Mouse (Mus musculus) hindbrain, embryonic 11.5 days (tissue): Measurements from ENCODE around the gene Polr1e. TPM values are rescaled to one million over a fixed set of nuclear protein-coding genes. Genes with fewer than 3 reads are reported as not detected.

Experiments
- ATAC-seq: fragments of 200-750 bp; cut with Nextera tagmentation; 2 replicates; pipeline ENCODE4 v1.8.0; 2017; ENCODE audit warnings: mild to moderate bottlenecking, moderate TSS enrichment, moderate library complexity; ENCODE audit not compliant: low FRiP score
- DNase-seq: peaks from one replicate; pipeline ENCODE4 v3.0.0-alpha.2; 2015; ENCODE audit warnings: low spot score
- H3K27ac ChIP-seq: fragments of 300-500 bp; sonication (generic); 2 replicates; pipeline ENCODE4 v1.5.1; 2014; ENCODE audit warnings: mild to moderate bottlenecking, low read depth, low read length
- H3K27me3 ChIP-seq: fragments of 300-500 bp; sonication (generic); 2 replicates; pipeline ENCODE4 v1.6.1; 2014; ENCODE audit warnings: mild to moderate bottlenecking, low read length, moderate library complexity, mixed read lengths; ENCODE audit not compliant: control insufficient read depth, insufficient read depth
- H3K36me3 ChIP-seq: fragments of 300-500 bp; sonication (generic); 2 replicates; pipeline ENCODE4 v1.6.1; 2014; ENCODE audit warnings: mild to moderate bottlenecking, low read length, moderate library complexity, mixed read lengths; ENCODE audit not compliant: control insufficient read depth, insufficient read depth
- H3K4me1 ChIP-seq: fragments of 300-500 bp; sonication (generic); replicated peaks from 2 replicates; pipeline ENCODE4 v1.6.1; 2014; ENCODE audit warnings: low read length, mixed read lengths; ENCODE audit not compliant: control insufficient read depth, insufficient read depth
- H3K4me2 ChIP-seq: fragments of 300-500 bp; sonication (generic); replicated peaks from 2 replicates; pipeline ENCODE4 v1.6.1; 2014; ENCODE audit warnings: mild to moderate bottlenecking, low read depth, low read length
- H3K4me3 ChIP-seq: fragments of 300-500 bp; sonication (generic); 2 replicates; pipeline ENCODE4 v1.5.1; 2014; ENCODE audit warnings: low read depth, low read length
- H3K9ac ChIP-seq: fragments of 300-500 bp; sonication (generic); 2 replicates; pipeline ENCODE4 v1.6.1; 2014; ENCODE audit warnings: low read depth, low read length
- H3K9me3 ChIP-seq: fragments of 300-500 bp; sonication (generic); 2 replicates; pipeline ENCODE4 v1.6.1; 2016; ENCODE audit warnings: low read length; ENCODE audit not compliant: control insufficient read depth
- WGBS: fragments of 180-500 bp; shearing (Covaris S2); extraction: QIAGEN DNeasy Blood & Tissue Kit; methylation state at CpG from one replicate; pipeline ENCODE4 v1.1.7; 2014; 5-methylcytosine and 5-hydroxymethylcytosine counted together
- polyA plus RNA-seq: library from polyadenylated mRNA; unstranded; fragments of >200 nt; fragmentation: Nextera tagmentation; extraction: Ambion mirVana; gene quantifications from 2 replicates; pipeline ENCODE4 v1.2.1, GENCODE M21; 2014

The Polr1e gene
- polyA plus RNA-seq, 1 experiment from 2014 or later: 61.7 TPM

DNA sequence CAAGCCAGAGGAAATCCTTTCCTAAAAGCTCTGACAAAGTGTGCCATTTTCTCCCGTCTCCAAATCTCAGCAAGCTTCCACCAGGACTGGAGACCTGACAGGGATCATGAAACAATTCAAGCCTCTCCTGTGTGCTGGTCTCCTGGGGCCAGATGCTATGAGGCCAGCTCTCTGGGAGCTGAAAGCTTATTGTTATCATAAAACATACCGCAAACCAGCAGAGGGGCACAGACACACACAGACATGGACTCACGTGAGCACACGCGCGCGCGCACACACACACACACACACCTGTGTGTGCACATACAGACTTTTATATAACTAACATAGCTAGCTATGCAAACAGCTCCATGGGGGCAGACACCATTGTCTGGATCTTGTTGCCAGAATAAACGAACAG is 64.6 kb downstream of the Polr1e start:
- Histone ChIP-seq H3K4me2 (peak overlapping the region; percentile 87), H3K27me3 (no peaks in the 10 kb centered on the region), H3K36me3 (no peaks in the 10 kb centered on the region), H3K9me3 (no peaks in the 10 kb centered on the region), H3K4me3 (peak overlapping the region; percentile 74), H3K27ac (no peak overlapping the region), H3K4me1 (peaks cover 3% of the 10 kb centered on the region; the same call in 1 of the 2 replicates), H3K9ac (no peak overlapping the region)
- WGBS: 73% methylated on average over 9 of the region's 9 CpGs
- DNase-seq (peak; percentile 24), ATAC-seq (no peak)

DNA sequence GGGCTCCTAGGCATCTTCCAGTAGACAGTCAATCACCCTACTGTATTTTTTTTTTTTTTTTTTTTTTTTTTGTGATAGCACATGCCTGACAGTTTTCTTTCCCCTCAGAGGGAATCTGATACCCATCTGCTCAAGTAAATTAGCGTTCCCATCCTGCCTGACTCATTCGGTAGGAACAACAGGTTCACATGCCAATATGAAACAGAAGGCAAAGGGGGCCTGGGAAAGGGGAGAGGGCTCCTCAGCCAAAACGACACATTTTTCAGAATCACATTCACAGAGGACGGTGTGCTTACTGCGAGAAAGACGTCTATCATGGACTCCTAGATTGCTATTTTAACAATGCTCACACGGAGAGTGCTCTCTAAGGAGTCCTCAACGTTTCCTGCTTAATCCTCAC is 65.1 kb downstream of the Polr1e start:
- Histone ChIP-seq H3K4me3 (peak overlapping the region; percentile 74), H3K4me1 (peaks cover 3% of the 10 kb centered on the region; the same call in 1 of the 2 replicates), H3K4me2 (peak overlapping the region; percentile 87), H3K27me3 (no peaks in the 10 kb centered on the region), H3K36me3 (no peaks in the 10 kb centered on the region), H3K9me3 (no peaks in the 10 kb centered on the region), H3K27ac (no peak overlapping the region), H3K9ac (0 out of 2 replicates have a peak overlapping the region, but pooled peaks have one; percentile 15)
- ATAC-seq (no peak), DNase-seq (peak; percentile 38)
- WGBS: 2% methylated on average over 8 of the region's 8 CpGs

DNA sequence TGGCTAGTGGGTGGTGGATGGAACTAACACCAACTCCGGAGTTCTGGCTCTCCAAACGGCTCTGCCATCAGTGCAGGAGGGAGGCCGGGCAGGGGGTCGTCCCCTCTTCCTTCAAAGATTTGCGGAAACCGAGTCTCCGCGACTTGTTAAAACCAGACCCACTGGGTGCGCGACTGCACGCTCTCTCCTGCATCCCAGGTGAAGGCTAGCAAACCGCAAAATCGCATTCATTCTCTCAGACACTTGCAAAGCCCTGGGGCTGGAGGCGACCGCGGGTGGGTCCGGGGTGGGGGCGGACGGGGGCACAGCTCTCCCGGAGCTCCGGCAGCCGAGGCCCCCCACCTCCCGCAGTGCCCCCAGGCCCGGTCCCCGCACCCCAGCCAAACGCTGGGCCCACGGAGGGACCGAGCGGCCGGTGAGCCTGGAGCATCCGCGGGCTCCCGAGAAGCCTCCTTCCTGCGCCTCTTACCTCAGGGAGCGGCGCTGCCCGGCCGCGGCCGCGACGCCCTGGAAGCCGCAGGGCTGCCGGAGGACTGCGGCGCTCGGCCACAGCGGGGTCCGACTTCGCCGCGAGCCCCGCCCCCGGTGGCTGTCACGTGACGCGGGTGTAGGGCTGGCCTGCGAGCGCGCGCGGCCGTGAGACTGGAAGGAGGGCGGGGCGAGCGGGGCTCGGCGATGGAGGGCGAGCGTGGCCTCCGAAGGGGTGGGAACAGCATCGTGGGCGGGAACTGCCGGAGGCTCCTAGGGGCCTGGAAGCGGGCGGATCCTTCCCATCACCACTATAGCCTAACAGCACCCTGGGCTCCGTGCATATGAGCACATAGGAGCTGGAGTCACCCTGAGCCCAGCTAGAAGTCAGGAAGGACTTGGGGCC is 65.9 kb downstream of the Polr1e start, which contains the start of gene Fbxo10:
Gene Fbxo10 (minus strand): TSS at position 584 of the 874 bp plus-strand sequence.
- peak within 1 kb of the TSS; percentile 87 for H3K4me2 ChIP-seq
- DNase-seq: peak; percentile 97
- ATAC-seq: peak; percentile 94
- H3K4me1 ChIP-seq: peaks cover 3% of the 10 kb centered on the region; the same call in 1 of the 2 replicates
- no peaks in the 10 kb centered on the region for H3K9me3 ChIP-seq
- H3K27me3 ChIP-seq: no peaks in the 10 kb centered on the region
- H3K36me3 ChIP-seq: no peaks in the 10 kb centered on the region
- H3K9ac ChIP-seq: peak within 1 kb of the TSS; percentile 76
- H3K4me3 ChIP-seq: peak within 1 kb of the TSS; percentile 74
- H3K27ac ChIP-seq: peak within 1 kb of the TSS; percentile 37; the same call in 1 of the 2 replicates
- WGBS: under 1% methylated on average over 64 of the region's 77 CpGs

DNA sequence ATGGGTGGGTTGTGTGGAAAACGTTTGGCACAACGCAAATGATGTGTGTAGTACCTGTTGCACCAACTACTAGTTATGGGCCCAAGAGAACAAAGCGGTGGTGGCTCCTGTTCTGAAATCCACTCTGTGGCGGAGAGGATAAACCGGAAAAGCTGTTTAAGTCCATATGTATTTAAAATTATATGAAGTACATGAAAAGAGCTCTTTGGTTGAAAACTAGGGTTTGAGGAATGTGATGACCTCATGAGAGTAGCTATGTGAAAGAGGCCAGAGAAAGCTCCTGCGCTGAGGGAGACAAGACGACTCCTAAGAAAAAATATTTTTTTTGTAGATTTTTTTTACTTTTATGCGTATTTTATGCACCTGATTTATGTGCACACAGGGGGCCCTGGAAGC is 66.5 kb downstream of the Polr1e start:
- DNase-seq: no peak

More for the DNA sequence above, 66.5 kb downstream of the Polr1e start:
- H3K9ac ChIP-seq: 0 out of 2 replicates have a peak overlapping the region, but pooled peaks have one; percentile 37
- H3K4me2 ChIP-seq: peak overlapping the region; percentile 87
- peak overlapping the region; percentile 74 for H3K4me3 ChIP-seq
- H3K36me3 ChIP-seq: no peaks in the 10 kb centered on the region
- H3K27ac ChIP-seq: no peak overlapping the region
- 45% methylated on average over 8 of the region's 8 CpGs for WGBS
- peak; percentile 5; the same call in 1 of the 2 replicates for ATAC-seq
- H3K4me1 ChIP-seq: peaks cover 3% of the 10 kb centered on the region; the same call in 1 of the 2 replicates
- H3K27me3 ChIP-seq: no peaks in the 10 kb centered on the region
- no peaks in the 10 kb centered on the region for H3K9me3 ChIP-seq

Other genes with a start within 250 kb of the Polr1e start
- gene Grhpr, start 37.2 kb upstream of the Polr1e start, polyA plus RNA-seq: 39.0 and 46.9 TPM in 2 replicates
- gene Zbtb5, start 6.2 kb upstream of the Polr1e start, polyA plus RNA-seq: 42.7 and 44.9 TPM in 2 replicates
- gene Fbxo10, start 66.0 kb downstream of the Polr1e start, polyA plus RNA-seq: 5.1 and 5.6 TPM in 2 replicates
- 166 and 180 TPM in 2 replicates for gene Tomm5, start 89.5 kb downstream of the Polr1e start, polyA plus RNA-seq
- gene Frmpd1, start 166.3 kb downstream of the Polr1e start, polyA plus RNA-seq: 1.6 and 1.9 TPM in 2 replicates